Mouse (Mus musculus): ENCODE data around the gene Pde4b.

DNA sequence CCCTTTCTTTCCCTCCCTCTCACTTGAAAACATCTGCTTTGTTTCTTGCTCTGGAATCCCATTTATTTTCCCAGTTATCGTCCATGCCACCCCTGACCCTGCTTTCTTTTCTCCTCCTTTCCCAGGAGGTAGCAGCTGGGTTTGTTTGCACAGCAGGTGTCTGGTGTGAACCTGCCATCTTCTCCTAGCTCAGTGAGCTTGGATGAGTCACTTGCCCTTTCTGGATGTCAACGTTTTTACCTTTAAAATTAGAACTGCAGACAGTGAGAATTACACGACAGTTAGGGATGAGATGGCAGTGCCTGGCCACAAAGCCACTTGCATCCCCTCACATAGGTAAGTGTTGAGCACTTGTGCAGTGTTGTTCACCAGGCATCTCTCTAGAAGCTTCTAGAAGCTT, 84.3 kb downstream of the Pde4b start:
- TF ChIP-seq CTCF (IDR thresholded peaks at IDR 0.05) (no peak), EP300 (IDR thresholded peaks at IDR 0.05) (no peak)

Measured in lung, postnatal 0 days (tissue).